Mouse (Mus musculus) forebrain, embryonic 14.5 days (tissue): ENCODE measurements around the gene Szrd1. TPM values are rescaled to one million over a fixed set of nuclear protein-coding genes. Genes with fewer than 3 reads are reported as not detected.
A peak's percentile ranks its signal among the peaks of the same experiment; 100 is the strongest.

Source experiments
- ATAC-seq: fragments of 200-750 bp; cut with Nextera tagmentation; 2 replicates; pipeline ENCODE4 v1.8.0; 2017; ENCODE audit warnings: mild to moderate bottlenecking, moderate library complexity
- DNase-seq: peaks from one replicate; pipeline ENCODE4 v3.0.0-alpha.2; 2015; ENCODE audit warnings: low spot score
- H3K27ac ChIP-seq: fragments of 300-500 bp; sonication (generic); 2 replicates; pipeline ENCODE4 v1.5.1; 2014; ENCODE audit warnings: low read depth, mild to moderate bottlenecking, control low read depth, low read length, moderate library complexity
- H3K27me3 ChIP-seq: fragments of 300-500 bp; sonication (generic); replicated peaks from 2 replicates; pipeline ENCODE4 v1.6.1; 2014; ENCODE audit warnings: low read length, control low read depth, mixed read lengths; ENCODE audit not compliant: control insufficient read depth, insufficient read depth
- H3K36me3 ChIP-seq: fragments of 300-500 bp; sonication (generic); 2 replicates; pipeline ENCODE4 v1.6.1; 2014; ENCODE audit warnings: low read length, control low read depth; ENCODE audit not compliant: control insufficient read depth, insufficient read depth
- H3K4me1 ChIP-seq: fragments of 300-500 bp; sonication (generic); 2 replicates; pipeline ENCODE4 v1.6.1; 2014; ENCODE audit warnings: antibody characterized with exemption, low read length, control low read depth; ENCODE audit not compliant: control insufficient read depth, insufficient read depth
- H3K4me2 ChIP-seq: fragments of 300-500 bp; sonication (generic); 2 replicates; pipeline ENCODE4 v1.6.1; 2014; ENCODE audit warnings: mild to moderate bottlenecking, control low read depth, low read length
- H3K4me3 ChIP-seq: fragments of 300-500 bp; sonication (generic); 2 replicates; pipeline ENCODE4 v1.5.1; 2014; ENCODE audit warnings: low read depth, low read length, control low read depth
- H3K9ac ChIP-seq: fragments of 300-500 bp; sonication (generic); 2 replicates; pipeline ENCODE4 v1.6.1; 2014; ENCODE audit warnings: mild to moderate bottlenecking, low read length, control low read depth, moderate library complexity
- H3K9me3 ChIP-seq: fragments of 300-500 bp; sonication (generic); replicated peaks from 2 replicates; pipeline ENCODE4 v1.6.1; 2016; ENCODE audit warnings: low read length, control low read depth, mixed read lengths; ENCODE audit not compliant: control insufficient read depth
- WGBS: fragments of 180-500 bp; shearing (Covaris S2); extraction: QIAGEN DNeasy Blood & Tissue Kit; methylation state at CpG from one replicate; pipeline ENCODE4 v1.1.7; 2014; 5-methylcytosine and 5-hydroxymethylcytosine counted together
- polyA plus RNA-seq: library from polyadenylated mRNA; unstranded; fragments of >200 nt; fragmentation: Nextera tagmentation; extraction: Ambion mirVana; gene quantifications from 2 replicates; pipeline ENCODE4 v1.2.1, GENCODE M21; 2014

Gene Szrd1
- polyA plus RNA-seq, 1 experiment from 2014 or later = 38.9 TPM

- no peaks in the 10 kb centered on the region for H3K36me3 ChIP-seq
- ATAC-seq (no peak), DNase-seq (no peak)
- H3K4me2 ChIP-seq = no peak overlapping the region
- no peak overlapping the region for H3K27ac ChIP-seq
- no peaks in the 10 kb centered on the region for H3K4me1 ChIP-seq
- H3K9ac ChIP-seq = no peak overlapping the region
- 78% methylated on average over 10 of the region's 10 CpGs for WGBS
- H3K27me3 ChIP-seq = no peaks in the 10 kb centered on the region
- no peaks in the 10 kb centered on the region for H3K9me3 ChIP-seq
- no peak overlapping the region for H3K4me3 ChIP-seq
These were observed 44.6 kb downstream of the Szrd1 start for GRCm38 (mm10) chr4:141095016-141095415.

GRCm38 (mm10) chr4:141088714-141089113, 50.9 kb downstream of the Szrd1 start:
- DNase-seq (no peak), ATAC-seq (no peak)
- Histone ChIP-seq H3K27ac (no peak overlapping the region), H3K9me3 (no peaks in the 10 kb centered on the region), H3K9ac (no peak overlapping the region), H3K4me1 (no peaks in the 10 kb centered on the region), H3K4me2 (no peak overlapping the region), H3K27me3 (no peaks in the 10 kb centered on the region), H3K4me3 (no peak overlapping the region), H3K36me3 (no peaks in the 10 kb centered on the region)
- WGBS = 80% methylated on average over 9 of the region's 9 CpGs

- H3K4me3 ChIP-seq = no peak within 1 kb of the TSS
- H3K4me2 ChIP-seq = no peak within 1 kb of the TSS
- no peaks in the 10 kb centered on the region for H3K4me1 ChIP-seq
- ATAC-seq (no peak), DNase-seq (no peak)
- 76% methylated on average over 6 of the region's 6 CpGs for WGBS
- H3K9me3 ChIP-seq = no peaks in the 10 kb centered on the region
- no peaks in the 10 kb centered on the region for H3K36me3 ChIP-seq
- H3K27ac ChIP-seq = no peak within 1 kb of the TSS
- no peak within 1 kb of the TSS for H3K9ac ChIP-seq
- no peaks in the 10 kb centered on the region for H3K27me3 ChIP-seq
These were observed 51.5 kb downstream of the Szrd1 start, which contains the start of gene Spata21 for GRCm38 (mm10) chr4:141088033-141088432. TSS of gene Spata21 (plus strand) at chr4:141088333.

- no peaks in the 10 kb centered on the region for H3K4me1 ChIP-seq
- no peaks in the 10 kb centered on the region for H3K36me3 ChIP-seq
- no peaks in the 10 kb centered on the region for H3K27me3 ChIP-seq
- DNase-seq (no peak), ATAC-seq (no peak)
- H3K9ac ChIP-seq = no peak overlapping the region
- no peak overlapping the region for H3K4me2 ChIP-seq
- H3K27ac ChIP-seq = no peak overlapping the region
- no peaks in the 10 kb centered on the region for H3K9me3 ChIP-seq
- no peak overlapping the region for H3K4me3 ChIP-seq
- WGBS = 78% methylated on average over 10 of the region's 10 CpGs
These were observed 52.7 kb downstream of the Szrd1 start for GRCm38 (mm10) chr4:141086862-141087261.

- peaks cover 8% of the 10 kb centered on the region for H3K4me1 ChIP-seq
- H3K27me3 ChIP-seq = no peaks in the 10 kb centered on the region
- DNase-seq = no peak
- ATAC-seq = peak; percentile 44
- WGBS = 73% methylated on average over 18 of the region's 18 CpGs
- no peak overlapping the region for H3K9ac ChIP-seq
- H3K9me3 ChIP-seq = no peaks in the 10 kb centered on the region
- H3K27ac ChIP-seq = no peak overlapping the region
- H3K36me3 ChIP-seq = peaks cover 7% of the 10 kb centered on the region
- H3K4me2 ChIP-seq = no peak overlapping the region
- H3K4me3 ChIP-seq = no peak overlapping the region
These were observed 61.0 kb downstream of the Szrd1 start for GRCm38 (mm10) chr4:141078510-141079137.

- peak within 1 kb of the TSS; percentile 95 for H3K4me3 ChIP-seq
- peak within 1 kb of the TSS; percentile 99 for H3K4me2 ChIP-seq
- H3K36me3 ChIP-seq = peaks cover 14% of the 10 kb centered on the region
- H3K9me3 ChIP-seq = no peaks in the 10 kb centered on the region
- H3K9ac ChIP-seq = peak within 1 kb of the TSS; percentile 95
- DNase-seq = peak; percentile 98
- no peaks in the 10 kb centered on the region for H3K27me3 ChIP-seq
- ATAC-seq = peak; percentile 95
- peaks cover 8% of the 10 kb centered on the region for H3K4me1 ChIP-seq
- 1% methylated on average over 64 of the region's 67 CpGs for WGBS
- H3K27ac ChIP-seq = peak within 1 kb of the TSS; percentile 66; the same call in 1 of the 2 replicates
These were observed 61.7 kb downstream of the Szrd1 start, which contains the start of gene Necap2 for GRCm38 (mm10) chr4:141077681-141078509. TSS of gene Necap2 (minus strand) at chr4:141078357.

- ATAC-seq (no peak), DNase-seq (no peak)
- no peaks in the 10 kb centered on the region for H3K27me3 ChIP-seq
- peak overlapping the region; percentile 99 for H3K4me2 ChIP-seq
- peak overlapping the region; percentile 95 for H3K4me3 ChIP-seq
- H3K9ac ChIP-seq = peak overlapping the region; percentile 95
- peaks cover 8% of the 10 kb centered on the region for H3K4me1 ChIP-seq
- no peak overlapping the region for H3K27ac ChIP-seq
- H3K9me3 ChIP-seq = no peaks in the 10 kb centered on the region
- WGBS = 88% methylated on average over 17 of the region's 17 CpGs
- H3K36me3 ChIP-seq = peaks cover 23% of the 10 kb centered on the region
These were observed 62.6 kb downstream of the Szrd1 start for GRCm38 (mm10) chr4:141076761-141077506.

- no peak overlapping the region for H3K4me3 ChIP-seq
- no peak overlapping the region for H3K9ac ChIP-seq
- H3K27me3 ChIP-seq = no peaks in the 10 kb centered on the region
- peaks cover 8% of the 10 kb centered on the region for H3K4me1 ChIP-seq
- ATAC-seq (no peak), DNase-seq (no peak)
- WGBS = 93% methylated on average over 4 of the region's 4 CpGs
- H3K4me2 ChIP-seq = no peak overlapping the region
- H3K36me3 ChIP-seq = peaks cover 51% of the 10 kb centered on the region
- H3K27ac ChIP-seq = no peak overlapping the region
- no peaks in the 10 kb centered on the region for H3K9me3 ChIP-seq
These were observed 65.5 kb downstream of the Szrd1 start for GRCm38 (mm10) chr4:141074109-141074508.
